Mouse (Mus musculus): ENCODE results near the gene Zfp341.

Gene Zfp341

DNA sequence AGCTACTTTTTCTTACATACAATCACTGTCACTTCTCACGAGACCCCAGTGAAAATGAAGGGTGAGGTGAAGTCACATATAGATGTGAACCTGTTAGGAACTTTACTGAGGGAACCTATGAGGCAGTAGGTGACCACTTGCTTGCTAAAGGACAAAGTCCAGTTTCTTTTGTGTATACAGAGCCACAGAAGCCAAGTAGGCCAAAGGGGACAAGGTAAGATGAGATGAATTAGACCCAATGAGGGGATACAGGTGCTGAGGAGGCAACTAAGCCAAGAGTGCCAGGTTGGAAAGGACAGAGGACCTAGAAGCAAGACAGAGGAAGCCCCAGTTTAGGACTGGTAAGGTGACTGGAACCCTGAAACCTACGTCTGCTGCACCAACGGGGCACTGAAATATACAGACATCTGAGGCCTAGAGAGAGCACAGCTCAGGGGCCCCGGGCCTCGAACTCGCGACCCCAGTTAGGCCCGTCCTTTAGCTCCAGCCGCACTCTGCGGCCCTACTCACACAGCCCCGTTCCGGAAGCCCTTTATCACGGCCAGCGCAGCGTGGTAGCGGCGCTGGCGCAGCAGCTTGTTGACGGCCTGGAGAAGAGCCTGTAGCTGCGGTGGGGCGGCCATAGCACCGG is 10.0 kb upstream of the Zfp341 start:
- no peaks in the 10 kb centered on the region for H3K36me3 ChIP-seq (ENCODE audit: control insufficient read depth, insufficient read depth, low read length, poor library complexity, severe bottlenecking)
- no peaks in the 10 kb centered on the region for H3K27me3 ChIP-seq (ENCODE audit: control insufficient read depth, insufficient read depth, low read length, poor library complexity, severe bottlenecking)
- DNase-seq (ENCODE audit: low read depth, low spot score) = no peak

DNA sequence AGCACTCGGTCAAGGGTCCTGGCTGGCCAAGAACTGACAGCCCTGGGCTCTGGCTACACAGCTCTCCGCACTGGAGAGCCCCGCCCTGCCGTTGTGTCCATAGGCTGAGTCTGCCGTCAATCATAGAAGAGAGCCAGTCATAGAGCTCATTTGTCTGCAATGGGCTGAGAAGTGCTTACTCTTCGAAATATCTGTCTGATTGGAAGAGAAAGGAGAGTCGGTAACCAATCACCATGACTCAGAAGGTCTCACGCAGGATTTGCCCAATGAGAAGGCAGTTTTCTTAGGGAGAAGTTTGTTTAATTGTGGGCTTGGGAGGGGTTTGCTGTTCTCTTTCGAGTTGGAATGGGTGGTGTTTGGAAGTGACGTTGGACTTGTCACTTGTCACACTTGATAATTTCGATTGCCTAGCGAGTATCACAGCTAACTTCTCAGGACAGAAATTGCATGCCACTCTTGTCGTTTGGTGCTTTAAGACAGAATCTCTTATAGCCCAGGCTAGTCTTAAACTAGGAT is 9.4 kb upstream of the Zfp341 start, which contains the start of gene Pxmp4:
Gene Pxmp4 (minus strand): TSS at position 71 of the 516 bp plus-strand sequence.
- no peaks in the 10 kb centered on the region for H3K27me3 ChIP-seq (ENCODE audit: control insufficient read depth, insufficient read depth, low read length, poor library complexity, severe bottlenecking)
- H3K36me3 ChIP-seq (ENCODE audit: control insufficient read depth, insufficient read depth, low read length, poor library complexity, severe bottlenecking) = no peaks in the 10 kb centered on the region
- peak; percentile 98 for DNase-seq (ENCODE audit: low read depth, low spot score)

DNA sequence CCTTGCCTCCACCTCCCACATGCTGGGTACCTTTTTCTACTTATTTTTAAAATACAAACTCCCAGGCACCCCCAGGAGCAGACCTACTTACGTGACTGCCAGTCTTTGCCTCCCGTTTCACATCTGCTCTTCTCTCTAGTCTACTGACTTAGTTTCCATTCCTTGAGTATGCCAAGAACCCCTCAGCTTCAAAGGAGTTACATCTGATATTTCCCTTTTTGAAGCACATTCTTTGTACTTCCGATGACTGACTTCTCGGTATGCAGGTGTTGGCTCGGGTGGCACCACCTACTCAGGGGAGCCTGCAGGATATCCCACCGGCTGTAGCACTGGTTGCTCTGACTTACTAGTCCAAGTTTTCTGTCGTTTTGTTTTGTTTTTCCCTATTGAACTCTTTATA is 8.9 kb upstream of the Zfp341 start:
- DNase-seq (ENCODE audit: low read depth, low spot score) = peak; percentile 45
- H3K27me3 ChIP-seq (ENCODE audit: control insufficient read depth, insufficient read depth, low read length, poor library complexity, severe bottlenecking) = no peaks in the 10 kb centered on the region

DNA sequence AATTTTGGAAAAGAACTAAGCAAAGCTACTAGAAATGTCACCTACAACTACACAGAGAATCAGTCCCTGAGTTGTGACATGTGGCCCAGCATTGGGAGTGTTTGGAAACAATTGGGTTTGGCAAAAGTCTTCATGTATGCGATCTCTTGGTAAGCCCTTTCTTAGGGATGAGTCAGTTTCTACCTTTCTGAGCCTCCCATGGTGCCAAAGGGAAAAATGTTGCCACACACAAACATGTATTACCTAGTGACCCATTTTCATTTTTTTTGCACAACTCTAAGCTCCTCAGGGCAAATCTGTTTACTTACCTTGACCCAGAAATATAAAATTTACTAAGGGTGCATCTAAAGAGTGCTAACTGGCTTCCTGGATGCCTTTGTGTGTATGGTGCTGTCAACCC is 6.1 kb upstream of the Zfp341 start:
- Histone ChIP-seq H3K36me3 (ENCODE audit: control insufficient read depth, insufficient read depth, low read length, poor library complexity, severe bottlenecking) (no peaks in the 10 kb centered on the region), H3K27me3 (ENCODE audit: control insufficient read depth, insufficient read depth, low read length, poor library complexity, severe bottlenecking) (no peaks in the 10 kb centered on the region)
- DNase-seq (ENCODE audit: low read depth, low spot score) = no peak

More for the DNA sequence above, 8.9 kb upstream of the Zfp341 start:
- no peaks in the 10 kb centered on the region for H3K36me3 ChIP-seq (ENCODE audit: control insufficient read depth, insufficient read depth, low read length, poor library complexity, severe bottlenecking)

DNA sequence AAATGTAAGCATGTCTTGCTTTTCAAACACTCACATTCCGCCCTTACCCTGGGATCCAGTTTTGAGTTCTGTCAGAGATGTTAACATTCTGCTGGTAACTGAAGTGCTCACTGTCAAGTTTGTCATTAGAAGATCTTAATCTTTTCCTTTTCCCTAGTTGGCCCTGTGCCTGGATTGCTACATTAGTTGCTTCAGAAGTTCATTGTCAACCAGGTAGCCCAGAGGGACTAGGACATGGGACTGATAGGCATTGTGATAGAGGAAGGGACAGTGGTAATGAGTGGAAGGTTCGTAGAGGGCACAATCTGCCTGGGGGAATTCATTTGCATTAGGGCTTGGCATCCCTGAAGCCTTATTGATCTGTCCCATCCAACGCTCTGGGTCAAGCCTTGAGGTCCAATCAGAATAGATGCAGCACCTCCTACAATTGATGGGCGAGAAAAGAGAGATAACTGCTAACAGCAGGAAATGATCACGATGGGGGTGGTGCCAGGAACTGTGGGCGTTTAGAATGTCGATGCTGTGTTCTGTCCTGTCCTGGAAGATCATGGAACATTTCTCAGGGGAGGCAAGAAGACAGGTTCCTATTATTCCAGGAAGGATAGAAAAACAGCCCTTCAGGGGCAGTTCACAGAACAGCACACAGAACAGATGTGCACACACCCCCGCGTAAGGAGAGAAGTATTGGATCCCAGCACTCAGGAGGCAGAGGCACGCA is 3.9 kb upstream of the Zfp341 start:
- DNase-seq (ENCODE audit: low read depth, low spot score) = no peak
- H3K36me3 ChIP-seq (ENCODE audit: control insufficient read depth, insufficient read depth, low read length, poor library complexity, severe bottlenecking) = no peaks in the 10 kb centered on the region

DNA sequence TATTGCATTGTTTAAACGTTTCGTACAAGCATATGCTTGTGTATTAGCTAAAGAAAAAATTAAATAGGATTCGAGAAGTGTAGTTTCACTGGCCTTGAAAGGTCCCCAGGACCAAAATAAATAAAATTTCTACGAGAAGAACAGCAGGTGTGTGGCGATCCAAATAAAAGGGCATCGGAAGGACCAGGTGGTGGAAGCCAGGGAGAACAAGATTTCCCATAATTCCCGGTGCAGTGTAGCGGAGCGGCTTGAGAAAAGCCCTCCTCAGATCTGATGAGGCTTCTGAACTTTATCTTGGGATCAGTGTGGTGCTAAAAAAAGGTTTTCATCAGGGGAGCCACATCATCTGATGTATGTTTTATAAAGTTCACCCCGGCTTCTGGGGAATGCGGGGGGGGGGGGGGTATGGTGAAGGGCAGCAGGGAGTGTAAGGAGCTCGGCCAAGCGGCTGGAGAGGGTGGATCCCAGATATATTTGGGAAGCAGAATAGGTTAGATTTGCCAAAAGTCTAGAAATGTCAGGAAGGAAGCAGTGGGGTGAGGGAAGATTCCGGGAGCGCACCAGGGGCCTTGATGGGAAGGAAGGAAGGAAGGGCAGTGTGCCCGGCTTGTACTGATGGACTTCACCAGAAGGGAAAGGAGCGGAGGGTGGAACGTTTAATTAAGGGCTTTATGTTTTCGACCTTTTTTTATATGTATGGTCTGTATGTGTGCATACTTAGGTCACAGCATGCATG is 1.9 kb downstream of the Zfp341 start:
- no peak for DNase-seq (ENCODE audit: low read depth, low spot score)
- Histone ChIP-seq H3K27me3 (ENCODE audit: control insufficient read depth, insufficient read depth, low read length, poor library complexity, severe bottlenecking) (no peaks in the 10 kb centered on the region), H3K36me3 (ENCODE audit: control insufficient read depth, insufficient read depth, low read length, poor library complexity, severe bottlenecking) (no peaks in the 10 kb centered on the region)

More for the DNA sequence above, 3.9 kb upstream of the Zfp341 start:
- no peaks in the 10 kb centered on the region for H3K27me3 ChIP-seq (ENCODE audit: control insufficient read depth, insufficient read depth, low read length, poor library complexity, severe bottlenecking)

DNA sequence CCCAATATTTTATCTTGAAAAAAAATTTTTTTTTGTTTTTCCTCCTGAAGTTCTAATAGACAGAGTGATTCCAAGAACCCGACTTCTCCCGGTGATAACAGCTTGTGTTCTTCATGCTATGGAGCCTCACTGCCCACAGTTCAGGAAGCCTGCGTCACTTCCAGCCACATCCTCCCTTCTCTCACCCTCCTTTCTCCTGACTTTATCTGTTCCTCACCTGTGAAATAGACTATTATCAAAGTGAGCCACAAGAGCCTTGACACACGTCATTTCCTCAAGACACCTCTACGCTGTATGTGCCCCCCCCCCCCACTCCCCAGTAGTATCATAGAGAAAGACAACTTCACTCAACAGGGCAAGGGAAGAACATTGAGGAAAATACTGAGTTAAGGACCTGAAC is 2.6 kb downstream of the Zfp341 start:
- no peaks in the 10 kb centered on the region for H3K36me3 ChIP-seq (ENCODE audit: control insufficient read depth, insufficient read depth, low read length, poor library complexity, severe bottlenecking)
- no peak for DNase-seq (ENCODE audit: low read depth, low spot score)
- H3K27me3 ChIP-seq (ENCODE audit: control insufficient read depth, insufficient read depth, low read length, poor library complexity, severe bottlenecking) = no peaks in the 10 kb centered on the region

DNA sequence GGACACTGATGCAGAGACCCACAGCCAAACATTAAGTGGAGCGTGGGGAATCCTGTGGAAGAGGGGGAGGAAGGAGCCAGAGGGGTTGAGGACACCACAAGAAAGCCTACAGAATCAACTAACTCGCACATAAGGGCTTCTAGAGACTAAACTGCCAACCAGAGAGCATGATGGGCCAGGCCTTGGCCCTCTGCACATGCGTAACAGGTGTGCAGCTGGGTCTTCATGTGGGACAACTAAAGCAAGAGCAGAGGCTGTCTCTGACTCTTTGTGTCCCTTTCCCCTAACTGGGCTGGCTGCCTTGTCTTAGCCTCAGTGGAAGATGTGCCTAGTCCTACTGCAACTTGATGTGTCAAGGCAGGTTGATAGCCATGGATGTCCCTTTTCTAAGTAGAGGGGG is 4.0 kb downstream of the Zfp341 start:
- no peaks in the 10 kb centered on the region for H3K27me3 ChIP-seq (ENCODE audit: control insufficient read depth, insufficient read depth, low read length, poor library complexity, severe bottlenecking)
- H3K36me3 ChIP-seq (ENCODE audit: control insufficient read depth, insufficient read depth, low read length, poor library complexity, severe bottlenecking) = no peaks in the 10 kb centered on the region
- no peak for DNase-seq (ENCODE audit: low read depth, low spot score)

DNA sequence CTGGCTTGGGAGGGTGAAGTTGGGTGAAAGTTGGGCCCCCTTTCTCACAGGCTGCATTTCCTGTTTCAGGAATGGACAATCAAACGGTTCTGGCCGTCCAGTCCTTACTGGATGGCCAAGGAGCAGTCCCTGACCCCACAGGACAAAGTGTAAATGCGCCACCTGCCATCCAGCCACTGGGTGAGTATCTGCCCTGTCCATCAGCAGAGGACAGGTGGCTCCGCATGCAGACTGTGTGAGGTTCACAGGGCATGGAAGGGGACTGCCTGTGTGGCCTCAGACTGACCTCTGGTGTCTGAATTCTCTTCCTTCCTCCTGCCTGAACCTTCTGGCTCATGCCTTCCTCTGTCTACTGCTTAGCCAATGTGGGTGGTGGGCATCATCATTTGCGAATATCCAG is 8.6 kb downstream of the Zfp341 start:
- no peak for DNase-seq (ENCODE audit: low read depth, low spot score)
- H3K36me3 ChIP-seq (ENCODE audit: control insufficient read depth, insufficient read depth, low read length, poor library complexity, severe bottlenecking) = peaks cover 6% of the 10 kb centered on the region; the same call in 1 of the 2 replicates
- no peaks in the 10 kb centered on the region for H3K27me3 ChIP-seq (ENCODE audit: control insufficient read depth, insufficient read depth, low read length, poor library complexity, severe bottlenecking)

DNA sequence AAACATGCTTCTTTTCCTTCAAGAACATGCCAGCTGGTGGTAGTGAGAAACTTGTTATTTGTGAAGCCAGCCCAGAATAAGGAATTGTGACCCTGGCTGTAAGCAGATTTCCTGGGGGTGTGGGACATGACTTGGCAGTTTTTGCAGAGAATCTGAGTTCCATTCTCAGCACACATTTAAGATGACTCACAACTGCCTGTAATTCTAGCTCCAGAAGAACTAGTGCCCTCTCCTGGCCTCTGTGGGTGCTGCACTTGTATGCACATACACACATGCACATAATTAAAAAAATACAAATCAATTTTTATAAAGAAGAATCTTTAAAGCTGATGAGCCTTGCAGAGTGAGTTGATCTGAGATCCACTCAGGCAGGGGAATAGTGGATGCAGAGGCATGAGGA is 11.0 kb downstream of the Zfp341 start:
- no peaks in the 10 kb centered on the region for H3K27me3 ChIP-seq (ENCODE audit: control insufficient read depth, insufficient read depth, low read length, poor library complexity, severe bottlenecking)
- peaks cover 10% of the 10 kb centered on the region for H3K36me3 ChIP-seq (ENCODE audit: control insufficient read depth, insufficient read depth, low read length, poor library complexity, severe bottlenecking)
- peak; percentile 29 for DNase-seq (ENCODE audit: low read depth, low spot score)

DNA sequence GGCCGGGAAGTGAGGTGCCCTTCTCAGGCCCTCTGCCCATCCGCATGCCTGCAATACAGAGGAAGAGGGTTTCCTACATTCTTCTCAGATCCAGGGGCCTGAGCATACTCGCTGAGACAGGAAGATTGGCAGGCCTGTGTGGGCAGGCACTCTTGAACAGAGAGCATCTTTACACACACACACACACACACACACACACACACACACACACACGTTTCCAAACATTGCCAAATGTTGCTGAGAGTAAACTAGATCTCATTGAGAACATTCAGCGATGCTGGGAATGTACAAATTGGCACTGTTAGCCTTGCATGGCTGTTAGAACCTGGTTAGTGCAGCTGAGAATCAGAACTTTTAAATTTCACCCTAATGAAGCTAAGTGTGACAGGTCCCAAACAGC is 17.4 kb downstream of the Zfp341 start:
- no peaks in the 10 kb centered on the region for H3K27me3 ChIP-seq (ENCODE audit: control insufficient read depth, insufficient read depth, low read length, poor library complexity, severe bottlenecking)
- peaks cover 4% of the 10 kb centered on the region for H3K36me3 ChIP-seq (ENCODE audit: control insufficient read depth, insufficient read depth, low read length, poor library complexity, severe bottlenecking)
- no peak for DNase-seq (ENCODE audit: low read depth, low spot score)

DNA sequence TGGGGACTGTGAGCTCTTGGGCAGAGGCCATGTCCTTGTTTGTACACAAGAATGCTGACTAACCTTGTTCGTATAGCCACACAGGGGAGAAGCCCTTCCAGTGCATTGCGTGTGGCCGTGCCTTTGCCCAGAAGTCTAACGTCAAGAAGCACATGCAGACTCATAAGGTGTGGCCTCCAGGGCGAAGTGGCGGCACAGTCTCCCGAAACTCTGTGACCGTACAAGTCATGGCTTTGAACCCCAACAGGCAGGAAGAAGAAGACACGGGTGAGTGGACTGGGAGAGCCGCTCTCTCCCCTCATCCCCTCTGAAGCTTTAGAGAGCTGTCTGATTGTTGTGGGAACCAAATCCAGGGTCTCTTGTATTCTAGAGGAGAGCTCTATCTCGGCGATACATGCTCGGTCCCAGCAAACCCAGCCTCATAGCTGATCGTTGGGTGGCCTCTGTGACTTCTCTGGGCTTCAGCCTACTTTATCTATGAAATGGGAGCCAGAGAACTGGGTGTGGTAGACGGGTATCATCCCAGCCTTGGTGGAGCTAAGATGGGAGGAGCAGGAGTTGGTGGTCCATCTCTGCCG is 19.2 kb downstream of the Zfp341 start:
- H3K27me3 ChIP-seq (ENCODE audit: control insufficient read depth, insufficient read depth, low read length, poor library complexity, severe bottlenecking) = no peaks in the 10 kb centered on the region
- no peak for DNase-seq (ENCODE audit: low read depth, low spot score)

DNA sequence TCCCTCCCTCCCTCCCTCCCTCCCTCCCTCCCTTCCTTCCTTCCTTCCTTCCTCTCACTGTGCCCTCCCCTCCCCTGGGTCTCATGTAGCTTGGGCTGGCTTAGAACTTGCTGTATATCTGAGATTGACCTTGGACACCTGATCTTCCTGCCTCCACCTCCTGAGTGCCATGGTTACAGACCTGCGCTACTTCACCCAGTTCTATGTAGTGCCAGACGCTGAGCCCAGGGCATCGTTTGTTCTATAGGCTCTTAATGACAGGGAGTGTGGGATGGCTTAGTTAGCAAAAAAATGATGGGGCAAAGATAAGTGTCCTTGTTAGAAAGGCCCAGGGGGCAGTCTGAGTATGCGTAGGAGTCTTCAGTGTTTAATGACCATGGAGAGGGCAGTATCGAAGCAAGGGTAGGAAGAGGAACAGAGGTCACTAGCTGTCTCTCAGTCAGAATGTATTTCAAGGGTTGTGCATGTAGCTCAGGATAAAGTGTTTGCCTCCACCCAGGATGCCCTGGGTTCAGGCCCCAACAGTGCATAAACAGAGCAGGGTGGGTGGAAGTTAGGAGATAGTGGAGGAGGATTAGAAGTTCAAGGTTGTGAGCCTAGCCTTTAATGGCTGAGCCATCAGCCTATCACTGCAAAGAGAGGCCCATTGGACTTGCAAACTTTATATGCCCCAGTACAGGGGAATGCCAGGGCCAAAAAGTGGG is 20.1 kb downstream of the Zfp341 start:
- no peaks in the 10 kb centered on the region; the same call in 1 of the 2 replicates for H3K36me3 ChIP-seq (ENCODE audit: control insufficient read depth, insufficient read depth, low read length, poor library complexity, severe bottlenecking)
- no peaks in the 10 kb centered on the region for H3K27me3 ChIP-seq (ENCODE audit: control insufficient read depth, insufficient read depth, low read length, poor library complexity, severe bottlenecking)
- DNase-seq (ENCODE audit: low read depth, low spot score) = no peak

More for the DNA sequence above, 19.2 kb downstream of the Zfp341 start:
- H3K36me3 ChIP-seq (ENCODE audit: control insufficient read depth, insufficient read depth, low read length, poor library complexity, severe bottlenecking) = peaks cover 4% of the 10 kb centered on the region
